Mouse (Mus musculus) splenic B cell, adult 2 months (primary cell): ENCODE data around the gene Exosc8.

Experiments
- DNase-seq: peaks from one replicate; pipeline ENCODE4 v3.0.0-alpha.2; 2011; ENCODE audit warnings: low read depth, low spot score
- H3K27me3 ChIP-seq: 2 replicates; pipeline ENCODE4 v1.6.1; 2012; ENCODE audit warnings: mild to moderate bottlenecking, low read length, moderate library complexity, mixed read lengths; ENCODE audit not compliant: control insufficient read depth, poor library complexity, insufficient read depth, severe bottlenecking
- H3K36me3 ChIP-seq: 2 replicates; pipeline ENCODE4 v1.6.1; 2012; ENCODE audit warnings: mild to moderate bottlenecking, low read length, moderate library complexity, mixed read lengths; ENCODE audit not compliant: control insufficient read depth, poor library complexity, insufficient read depth, severe bottlenecking

Exosc8 gene

GRCm38 (mm10) chr3:54755145-54756041 lies 20.2 kb upstream of the Exosc8 start, which contains the start of gene Smad9:
TSS of gene Smad9 (plus strand) at chr3:54755582.
- H3K27me3 ChIP-seq = peaks cover 2% of the 10 kb centered on the region
- no peaks in the 10 kb centered on the region for H3K36me3 ChIP-seq
- no peak for DNase-seq

- peaks cover 7% of the 10 kb centered on the region for H3K36me3 ChIP-seq
- H3K27me3 ChIP-seq = peaks cover 2% of the 10 kb centered on the region
- DNase-seq = no peak
Observed at GRCm38 (mm10) chr3:54753411-54753810, 18.2 kb upstream of the Exosc8 start.

GRCm38 (mm10) chr3:54745799-54746198 lies 10.6 kb upstream of the Exosc8 start:
- peak; percentile 37 for DNase-seq
- no peaks in the 10 kb centered on the region for H3K27me3 ChIP-seq

GRCm38 (mm10) chr3:54741965-54742364 lies 6.8 kb upstream of the Exosc8 start:
- Histone ChIP-seq H3K27me3 (no peaks in the 10 kb centered on the region), H3K36me3 (peaks cover 6% of the 10 kb centered on the region)
- DNase-seq = no peak

More at GRCm38 (mm10) chr3:54745799-54746198, 10.6 kb upstream of the Exosc8 start:
- peaks cover 12% of the 10 kb centered on the region for H3K36me3 ChIP-seq

GRCm38 (mm10) chr3:54737317-54737716 lies 2.1 kb upstream of the Exosc8 start:
- no peaks in the 10 kb centered on the region for H3K27me3 ChIP-seq
- no peak for DNase-seq
- no peaks in the 10 kb centered on the region; the same call in none of the 2 replicates for H3K36me3 ChIP-seq

GRCm38 (mm10) chr3:54736101-54736927 lies 1.1 kb upstream of the Exosc8 start:
- DNase-seq = peak; percentile 11
- H3K27me3 ChIP-seq = no peaks in the 10 kb centered on the region
- peaks cover 2% of the 10 kb centered on the region for H3K36me3 ChIP-seq

GRCm38 (mm10) chr3:54734411-54735246 lies 564 bp downstream of the Exosc8 start:
- DNase-seq = peak; percentile 93
- peaks cover 5% of the 10 kb centered on the region for H3K36me3 ChIP-seq
- H3K27me3 ChIP-seq = no peaks in the 10 kb centered on the region

- Histone ChIP-seq H3K36me3 (peaks cover 8% of the 10 kb centered on the region), H3K27me3 (no peaks in the 10 kb centered on the region)
- no peak for DNase-seq
Observed at GRCm38 (mm10) chr3:54732371-54732770, 2.8 kb downstream of the Exosc8 start.

- DNase-seq = no peak
- H3K27me3 ChIP-seq = no peaks in the 10 kb centered on the region
- H3K36me3 ChIP-seq = peaks cover 8% of the 10 kb centered on the region
Observed at GRCm38 (mm10) chr3:54731626-54732150, 3.5 kb downstream of the Exosc8 start.

GRCm38 (mm10) chr3:54728100-54728499 lies 7.1 kb downstream of the Exosc8 start:
- Histone ChIP-seq H3K27me3 (no peaks in the 10 kb centered on the region), H3K36me3 (peaks cover 8% of the 10 kb centered on the region)
- no peak for DNase-seq

- no peak for DNase-seq
- H3K36me3 ChIP-seq = peaks cover 8% of the 10 kb centered on the region
- no peaks in the 10 kb centered on the region for H3K27me3 ChIP-seq
Observed at GRCm38 (mm10) chr3:54727588-54727987, 7.6 kb downstream of the Exosc8 start.

GRCm38 (mm10) chr3:54725344-54725743 lies 9.8 kb downstream of the Exosc8 start:
- no peaks in the 10 kb centered on the region for H3K27me3 ChIP-seq

GRCm38 (mm10) chr3:54723741-54724500 lies 11.3 kb downstream of the Exosc8 start:
- peaks cover 4% of the 10 kb centered on the region for H3K36me3 ChIP-seq
- peak; percentile 74 for DNase-seq
- H3K27me3 ChIP-seq = no peaks in the 10 kb centered on the region

More at GRCm38 (mm10) chr3:54725344-54725743, 9.8 kb downstream of the Exosc8 start:
- DNase-seq = no peak
- peaks cover 7% of the 10 kb centered on the region for H3K36me3 ChIP-seq
